Mouse (Mus musculus): Measurements from ENCODE around the gene AL607142.1.

Gene AL607142.1

DNA sequence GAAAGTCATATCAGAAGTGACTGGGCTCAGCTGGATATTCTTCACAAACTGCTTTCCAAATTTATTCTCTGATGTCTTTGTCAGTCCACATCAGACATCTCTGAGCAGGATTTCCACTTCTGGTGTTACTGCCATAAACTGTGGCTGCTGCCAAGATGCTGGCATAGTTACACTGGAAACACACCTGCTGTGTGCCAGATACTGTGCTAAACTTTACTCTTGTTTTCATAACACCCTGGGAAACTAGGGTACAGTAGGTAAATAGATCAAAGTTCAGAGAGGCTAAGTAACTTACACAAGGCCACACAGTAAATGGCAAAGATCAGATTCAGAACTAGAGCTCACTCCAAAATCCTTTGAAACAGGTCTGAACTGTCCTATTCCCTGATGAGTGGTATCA lies 36.4 kb downstream of the AL607142.1 start:
- in situ Hi-C loops (cut with MseI, MboI), result loop anchor here in 1 of 2 experiments (25.0 kb wide), 1 partner anchor 189 kb away; no protein-coding TSS in a partner anchor

DNA sequence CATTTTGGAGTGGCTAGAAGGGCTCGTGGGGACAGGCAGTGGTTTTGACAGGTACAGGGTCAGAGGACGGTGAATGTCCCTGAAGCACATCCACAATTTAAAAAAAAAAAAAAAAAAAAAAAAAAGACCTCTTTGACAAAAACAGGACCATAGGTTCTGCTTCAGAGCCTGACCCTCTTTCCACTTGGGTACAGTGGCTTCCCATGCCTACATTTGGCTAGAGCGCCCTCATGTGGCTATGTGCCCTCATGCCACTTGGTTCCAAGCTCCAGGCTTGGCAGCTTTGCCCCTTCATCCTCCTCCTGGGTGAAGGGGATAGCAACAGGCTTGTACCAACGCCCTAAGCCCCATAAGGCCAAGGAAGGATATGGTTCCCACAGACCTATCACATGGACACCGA lies 39.8 kb downstream of the AL607142.1 start:
- in situ Hi-C loops (cut with MseI, MboI), result loop anchor here in 1 of 2 experiments (25.0 kb wide), 1 partner anchor 192 kb away; no protein-coding TSS in a partner anchor

- in situ Hi-C loops (cut with MseI, MboI), result loop anchor here (5.0 to 25.0 kb wide), 2 partner anchors 189 to 194 kb away; no protein-coding TSS in a partner anchor
Observed at GRCm38 (mm10) chr4:120106362-120106761, 41.6 kb downstream of the AL607142.1 start.

GRCm38 (mm10) chr4:120107787-120108186 lies 43.0 kb downstream of the AL607142.1 start:
- in situ Hi-C loops (cut with MseI, MboI), result loop anchor here (5.0 to 25.0 kb wide), 2 partner anchors 190 to 195 kb away; no protein-coding TSS in a partner anchor

DNA sequence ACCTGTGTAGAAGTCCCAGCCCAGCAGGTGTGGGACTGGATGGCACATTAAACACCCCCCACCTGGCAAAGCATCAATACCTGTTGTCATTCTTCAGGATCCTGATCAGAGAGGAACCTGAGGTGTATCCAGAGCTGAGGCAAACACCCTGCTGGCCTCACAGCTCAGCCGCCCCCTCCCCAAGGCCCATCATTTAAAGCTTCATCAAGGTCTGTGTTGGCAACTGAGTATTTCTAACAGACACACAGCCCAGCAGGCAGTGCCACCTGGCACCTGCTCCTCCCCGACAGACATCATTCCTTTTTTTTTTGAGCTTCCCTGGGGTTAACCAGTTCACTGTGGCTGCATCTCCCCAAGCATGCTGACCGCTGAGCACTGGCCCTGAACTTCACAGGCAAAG lies 50.7 kb downstream of the AL607142.1 start:
- in situ Hi-C loops (cut with MseI, MboI), result loop anchor here in 1 of 2 experiments (25.0 kb wide), 1 partner anchor 203 kb away; no protein-coding TSS in a partner anchor

DNA sequence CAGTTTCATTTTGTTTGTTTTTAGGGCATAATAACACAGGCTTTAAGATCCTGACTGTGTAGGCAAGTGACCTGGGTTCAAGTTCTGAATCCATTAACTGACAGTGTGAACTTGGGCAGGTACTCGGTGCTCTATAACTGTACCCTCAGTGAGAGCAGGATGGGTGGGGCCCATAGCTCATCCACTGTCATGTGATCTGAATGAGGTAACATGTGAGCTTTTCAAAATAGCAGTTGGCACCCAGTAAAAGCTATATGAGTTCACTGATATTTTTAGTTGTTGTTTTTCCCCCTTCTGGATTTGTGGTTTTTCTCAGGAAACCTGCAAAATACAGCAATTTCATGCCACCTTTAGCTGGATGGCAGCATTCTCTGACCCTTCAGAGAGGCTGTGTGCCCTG lies 51.5 kb downstream of the AL607142.1 start:
- in situ Hi-C loops (cut with MseI, MboI), result loop anchor here in 1 of 2 experiments (25.0 kb wide), 1 partner anchor 204 kb away; no protein-coding TSS in a partner anchor

GRCm38 (mm10) chr4:120120276-120120675 lies 55.5 kb downstream of the AL607142.1 start:
- in situ Hi-C loops (cut with MseI, MboI), result loop anchor here in 1 of 2 experiments (25.0 kb wide), 1 partner anchor 208 kb away; no protein-coding TSS in a partner anchor

- in situ Hi-C loops (cut with MseI, MboI), result loop anchor here in 1 of 2 experiments (25.0 kb wide), 1 partner anchor 212 kb away; no protein-coding TSS in a partner anchor
Observed at GRCm38 (mm10) chr4:120124656-120125055, 59.9 kb downstream of the AL607142.1 start.

DNA sequence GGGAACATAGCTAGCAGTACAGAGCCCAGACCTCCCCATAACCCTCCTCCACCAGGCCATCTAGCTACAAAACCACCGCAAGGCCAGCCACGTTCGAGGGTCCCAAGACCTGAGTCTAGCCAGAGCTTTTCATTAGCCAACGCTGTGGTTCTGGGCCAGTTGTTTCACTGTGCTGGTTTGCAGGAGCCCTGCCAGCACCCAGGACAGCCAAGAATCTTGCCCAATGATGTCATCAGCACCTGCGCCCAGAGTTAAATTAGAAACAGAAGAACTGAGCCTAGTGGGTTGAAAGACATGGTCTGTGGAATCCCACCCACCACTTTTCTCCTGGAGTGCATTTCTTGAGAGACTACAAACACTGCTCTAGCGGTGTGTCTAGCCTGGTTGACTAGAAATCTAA lies 61.3 kb downstream of the AL607142.1 start:
- in situ Hi-C loops (cut with MseI, MboI), result no loop called here

- in situ Hi-C loops (cut with MseI, MboI), result no loop called here
Observed at GRCm38 (mm10) chr4:120127333-120127732, 62.5 kb downstream of the AL607142.1 start.

DNA sequence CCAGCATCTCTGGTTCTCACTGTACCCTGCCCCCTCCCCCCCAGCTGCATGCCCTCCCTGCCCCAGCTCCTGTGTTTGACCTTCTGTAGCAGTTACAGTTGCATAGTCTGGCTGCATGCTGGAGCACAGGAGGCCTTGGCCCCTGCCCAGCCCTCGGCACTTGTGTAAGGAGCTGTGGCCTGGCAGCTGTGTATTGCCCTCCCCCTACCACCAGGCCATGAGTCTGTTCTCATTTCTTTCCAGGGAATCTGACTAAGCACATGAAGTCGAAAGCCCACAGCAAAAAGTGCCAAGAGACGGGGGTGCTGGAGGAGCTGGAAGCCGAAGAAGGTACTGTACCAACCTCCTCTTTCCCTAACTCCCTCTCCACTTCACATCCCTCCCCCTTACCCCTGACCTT lies 63.2 kb downstream of the AL607142.1 start:
- in situ Hi-C loops (cut with MseI, MboI), result no loop called here

DNA sequence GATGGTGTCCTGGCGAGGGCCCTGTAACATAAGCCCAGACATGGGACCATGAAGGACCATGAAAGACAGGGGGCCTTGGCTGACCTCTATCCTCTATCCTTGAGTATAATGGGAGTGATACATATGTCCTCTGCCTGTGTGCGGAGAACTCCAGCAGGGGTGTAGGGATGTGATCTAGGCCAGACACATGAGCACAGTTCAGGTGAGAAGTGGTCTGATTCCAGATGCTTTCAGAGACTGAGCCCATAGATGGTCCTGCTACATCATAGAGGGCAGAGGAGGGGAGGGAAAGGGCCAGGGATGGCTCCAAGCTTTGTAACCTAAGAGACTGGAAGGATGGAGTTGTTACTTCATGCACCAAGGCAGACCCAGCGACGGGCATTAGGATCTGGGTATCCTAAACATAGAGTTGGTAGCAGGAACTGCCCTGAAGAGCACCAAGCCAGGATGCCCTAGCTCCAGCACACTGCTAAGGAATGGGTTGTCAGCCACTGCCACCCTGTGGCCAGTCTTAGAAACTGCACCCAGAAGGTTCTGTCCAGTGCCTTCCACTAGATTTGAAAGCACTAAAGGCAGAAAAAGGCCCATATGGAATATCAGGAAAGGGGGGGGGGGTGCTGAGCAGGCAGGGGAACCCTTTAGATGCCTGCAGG lies 64.6 kb downstream of the AL607142.1 start:
- in situ Hi-C loops (cut with MseI, MboI), result no loop called here

DNA sequence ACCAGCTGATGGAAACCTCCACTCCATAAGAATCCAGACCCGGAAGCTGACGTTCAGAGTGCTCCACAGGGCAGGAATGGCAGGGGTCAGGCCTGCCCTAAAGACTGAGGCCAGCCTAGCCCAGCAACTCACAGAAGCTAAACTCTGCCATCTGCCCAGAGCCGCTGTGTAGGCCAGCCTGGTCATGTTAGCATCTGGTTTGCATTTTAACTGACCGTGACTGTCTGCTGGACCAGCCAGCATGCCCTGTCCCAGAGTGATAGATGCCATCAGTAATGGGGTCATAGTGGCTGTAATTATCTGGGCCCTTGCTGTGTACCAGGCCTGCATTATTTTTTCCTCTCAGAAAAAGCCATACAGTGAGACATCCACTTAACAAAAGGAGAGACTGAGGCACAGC lies 66.1 kb downstream of the AL607142.1 start:
- in situ Hi-C loops (cut with MseI, MboI), result no loop called here

DNA sequence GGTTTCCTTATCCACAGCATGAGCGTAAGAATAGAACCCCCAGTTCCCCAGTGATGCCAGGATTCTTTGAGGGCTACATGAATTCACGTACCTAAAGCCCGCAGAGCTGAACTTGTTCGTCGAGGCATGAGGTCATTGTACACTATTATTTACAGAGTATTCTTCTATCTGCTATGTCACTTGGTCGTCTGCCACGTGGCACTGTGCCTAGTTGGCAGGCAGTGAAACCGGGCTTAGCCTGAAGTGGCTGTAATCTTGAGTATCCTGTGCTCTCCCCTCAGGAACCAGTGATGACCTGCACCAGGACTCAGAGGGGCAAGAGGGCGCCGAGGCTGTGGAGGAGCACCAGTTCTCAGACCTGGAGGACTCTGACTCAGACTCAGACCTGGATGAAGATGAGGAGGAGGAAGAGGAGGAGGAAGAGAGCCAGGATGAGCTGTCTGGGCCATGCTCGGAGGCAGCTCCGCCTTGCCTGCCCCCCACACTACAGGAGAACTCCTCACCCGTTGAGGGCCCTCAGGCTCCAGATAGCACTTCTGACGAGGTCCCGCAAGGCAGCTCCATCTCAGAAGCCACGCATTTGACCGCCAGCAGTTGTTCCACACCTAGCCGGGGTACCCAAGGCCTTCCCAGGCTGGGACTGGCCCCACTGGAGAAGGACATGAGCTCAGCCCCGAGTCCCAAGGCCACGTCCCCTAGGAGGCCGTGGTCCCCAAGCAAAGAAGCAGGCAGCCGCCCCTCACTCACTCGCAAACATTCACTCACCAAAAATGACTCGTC lies 66.8 kb downstream of the AL607142.1 start:
- in situ Hi-C loops (cut with MseI, MboI), result no loop called here

DNA sequence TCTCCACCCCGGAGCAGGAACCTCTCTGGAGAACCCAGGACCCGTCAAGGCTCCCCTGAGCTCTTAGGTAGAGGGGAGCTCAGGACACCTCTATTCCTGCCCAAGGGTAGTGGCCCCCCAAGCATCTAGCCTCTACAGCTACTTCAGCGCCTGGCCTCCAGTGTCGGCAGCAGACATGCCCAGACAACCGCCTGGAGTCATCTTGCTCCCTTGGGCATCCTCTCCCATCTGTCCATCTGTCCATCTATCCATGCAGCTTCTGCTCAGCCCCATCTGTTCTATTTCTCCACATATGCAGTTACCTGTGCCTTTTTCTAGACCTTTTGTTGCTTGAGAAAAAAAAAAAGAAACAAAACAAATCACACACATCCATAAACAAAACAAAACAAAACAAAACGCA lies 69.4 kb downstream of the AL607142.1 start:
- in situ Hi-C loops (cut with MseI, MboI), result no loop called here

- in situ Hi-C loops (cut with MseI, MboI), result no loop called here
Observed at GRCm38 (mm10) chr4:120141810-120142209, 77.0 kb downstream of the AL607142.1 start.

DNA sequence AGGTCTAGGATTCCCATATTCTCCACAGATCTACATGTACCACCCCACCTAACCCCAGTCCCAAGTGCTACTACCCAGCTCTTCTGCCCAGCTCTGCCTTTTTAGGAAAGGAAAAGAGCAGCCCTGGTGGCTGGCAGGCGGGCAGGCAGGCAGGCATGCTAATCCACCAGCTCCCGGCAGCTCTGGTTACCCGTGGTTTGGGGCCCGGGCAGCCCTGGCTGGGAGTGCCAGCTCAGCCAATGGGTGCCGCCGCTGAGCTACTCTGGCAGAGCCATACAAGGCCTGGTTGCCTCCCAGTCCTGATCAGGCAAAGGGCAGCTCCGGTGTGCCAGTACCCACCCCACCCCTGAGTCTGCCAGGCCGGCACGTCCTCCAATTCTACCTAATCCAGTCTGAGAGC lies 78.1 kb downstream of the AL607142.1 start:
- in situ Hi-C loops (cut with MseI, MboI), result no loop called here

All from mouse trophoblast stem cell (cell line).